Mouse (Mus musculus) stomach, postnatal 0 days (tissue): Measurements from ENCODE around the gene Apoe.

Experiments
- CTCF ChIP-seq: IDR thresholded peaks from 2 replicates; pipeline ENCODE4 v1.5.1; 2016; ENCODE audit warnings: antibody characterized with exemption, low read depth, mild to moderate bottlenecking, moderate library complexity
- EP300 ChIP-seq: optimal IDR thresholded peaks from 2 replicates; pipeline ENCODE3; 2016; ENCODE audit warnings: antibody characterized with exemption

GRCm38 (mm10) chr7:19718297-19718952 lies 19.4 kb upstream of the Apoe start:
- TF ChIP-seq CTCF: no peak
- no peak for TF ChIP-seq EP300
